Mouse (Mus musculus) MEL (cell line): ENCODE data around the gene Bex3. TPM values are rescaled to one million over a fixed set of nuclear protein-coding genes. Genes with fewer than 3 reads are reported as not detected.
A peak's percentile ranks its signal among the peaks of the same experiment; 100 is the strongest.
"Not testable (repeated sequence)": the region's sequence is repeated elsewhere in the genome, so short reads cannot be mapped to it uniquely, and the experiment has no call there.

Source experiments
- DNase-seq: peaks from one replicate; pipeline ENCODE4 v3.0.0; 2011; ENCODE audit warnings: low read depth, low spot score
- H3K27ac ChIP-seq: 2 replicates; pipeline ENCODE4 v1.5.1; 2012; ENCODE audit warnings: low read depth, mild to moderate bottlenecking, control low read depth, low read length, moderate library complexity; ENCODE audit not compliant: control insufficient read depth
- H3K27me3 ChIP-seq, 2 experiments: fragments of 150-350 bp in 1 of 2; sonication (generic) in 1 of 2; 2 replicates each; pipeline ENCODE4 v1.6.1; 2012; ENCODE audit warnings: low read length in 2 of 2, mild to moderate bottlenecking in 2 of 2, improper control_type of control experiment in 1 of 2, moderate library complexity in 1 of 2; ENCODE audit not compliant: insufficient read depth in 2 of 2, control insufficient read depth in 1 of 2
- H3K36me3 ChIP-seq, 2 experiments: 2 replicates each; pipeline ENCODE4 v1.6.1; 2012 to 2014; ENCODE audit warnings: low read length in 2 of 2, improper control_type of control experiment in 1 of 2, inconsistent platforms in 1 of 2, mild to moderate bottlenecking in 1 of 2; ENCODE audit not compliant: insufficient read depth in 2 of 2, control insufficient read depth in 1 of 2
- H3K4me1 ChIP-seq, 2 experiments: fragments of 150-350 bp in 1 of 2; sonication (generic) in 1 of 2; 2 replicates each; pipeline ENCODE4 v1.6.1; 2012; ENCODE audit warnings: low read length in 2 of 2, improper control_type of control experiment in 1 of 2, mild to moderate bottlenecking in 1 of 2; ENCODE audit not compliant: insufficient read depth in 2 of 2, control insufficient read depth in 1 of 2
- H3K4me3 ChIP-seq, 2 experiments: fragments of 150-350 bp in 1 of 2; sonication (generic) in 1 of 2; 2 replicates each; pipeline ENCODE4 v1.5.1; 2012; ENCODE audit warnings: low read depth in 2 of 2, low read length in 2 of 2, mild to moderate bottlenecking in 2 of 2, moderate library complexity in 2 of 2, control low read depth in 1 of 2, improper control_type of control experiment in 1 of 2; ENCODE audit not compliant: control insufficient read depth in 1 of 2, insufficient read depth in 1 of 2
- H3K79me2 ChIP-seq: 2 replicates; pipeline ENCODE4 v1.6.1; 2012; ENCODE audit warnings: mild to moderate bottlenecking, low read length, moderate library complexity; ENCODE audit not compliant: control insufficient read depth, poor library complexity, insufficient read depth
- H3K9ac ChIP-seq: 2 replicates; pipeline ENCODE4 v1.6.1; 2012; ENCODE audit warnings: low read depth, mild to moderate bottlenecking, control low read depth, low read length, moderate library complexity; ENCODE audit not compliant: control insufficient read depth, poor library complexity, severe bottlenecking
- H3K9me3 ChIP-seq: fragments of 150-350 bp; sonication (generic); replicated peaks from 2 replicates; pipeline ENCODE4 v1.6.1; 2012; ENCODE audit warnings: mild to moderate bottlenecking, low read length, improper control_type of control experiment, moderate library complexity; ENCODE audit not compliant: insufficient read depth
- CHD1 ChIP-seq: IDR thresholded peaks from 2 replicates; pipeline ENCODE4 v1.6.1; 2012; ENCODE audit warnings: low read depth, mild to moderate bottlenecking, inconsistent platforms, low read length, improper control_type of control experiment
- CHD2 ChIP-seq: IDR thresholded peaks from 2 replicates; pipeline ENCODE4 v1.6.1; 2011; ENCODE audit warnings: low read length, improper control_type of control experiment
- CTCF ChIP-seq, 3 experiments: IDR thresholded peaks in 2 of 3; conservative IDR thresholded peaks in 1 of 3; 2 replicates each; pipeline ENCODE4 v1.5.1; 2011 to 2012; ENCODE audit warnings: low read length in 3 of 3, low read depth in 2 of 3, mild to moderate bottlenecking in 2 of 3, improper control_type of control experiment in 1 of 3, inconsistent platforms in 1 of 3, mixed read lengths in 1 of 3, moderate library complexity in 1 of 3; ENCODE audit not compliant: control insufficient read depth in 1 of 3, insufficient read depth in 1 of 3, poor library complexity in 1 of 3, severe bottlenecking in 1 of 3
- E2F4 ChIP-seq: IDR thresholded peaks from 2 replicates; pipeline ENCODE4 v1.6.1; 2011; ENCODE audit warnings: low read depth, low read length, improper control_type of control experiment, borderline replicate concordance
- GABPA ChIP-seq: IDR thresholded peaks from 2 replicates; pipeline ENCODE4 v1.6.1; 2012; ENCODE audit warnings: low read depth, mild to moderate bottlenecking, inconsistent platforms, low read length, improper control_type of control experiment, moderate library complexity
- MAZ ChIP-seq: IDR thresholded peaks from 2 replicates; pipeline ENCODE4 v1.6.1; 2012; ENCODE audit warnings: low read depth, mild to moderate bottlenecking, inconsistent platforms, low read length, improper control_type of control experiment
- MEF2A ChIP-seq: IDR thresholded peaks from 2 replicates; pipeline ENCODE4 v1.6.1; 2014; ENCODE audit warnings: low read depth, mild to moderate bottlenecking, inconsistent platforms, low read length, improper control_type of control experiment; ENCODE audit not compliant: poor library complexity, insufficient replicate concordance, severe bottlenecking; ENCODE audit errors: extremely low read depth
- MYB ChIP-seq: IDR thresholded peaks from 2 replicates; pipeline ENCODE4 v1.6.1; 2011; ENCODE audit warnings: mild to moderate bottlenecking, low read depth, low read length, improper control_type of control experiment
- NELFE ChIP-seq: IDR thresholded peaks from 2 replicates; pipeline ENCODE4 v1.6.1; 2011; ENCODE audit warnings: low read depth, low read length, improper control_type of control experiment
- NRF1 ChIP-seq: IDR thresholded peaks from 2 replicates; pipeline ENCODE4 v1.6.1; 2014; ENCODE audit warnings: low read depth, mild to moderate bottlenecking, inconsistent platforms, low read length, improper control_type of control experiment, moderate library complexity; ENCODE audit not compliant: poor library complexity, insufficient read depth, severe bottlenecking
- POLR2AphosphoS5 ChIP-seq: IDR thresholded peaks from 2 replicates; pipeline ENCODE4 v1.6.1; 2012; ENCODE audit warnings: low read depth, borderline replicate concordance, mild to moderate bottlenecking, inconsistent platforms, low read length, moderate library complexity, mixed read lengths
- SIN3A ChIP-seq: IDR thresholded peaks from 2 replicates; pipeline ENCODE4 v1.6.1; 2012; ENCODE audit warnings: low read length, improper control_type of control experiment, inconsistent platforms
- SMC3 ChIP-seq: IDR thresholded peaks from 2 replicates; pipeline ENCODE4 v1.6.1; 2011; ENCODE audit warnings: low read depth, low read length, improper control_type of control experiment
- UBTF ChIP-seq: IDR thresholded peaks from 2 replicates; pipeline ENCODE4 v1.6.1; 2012; ENCODE audit warnings: low read depth, mild to moderate bottlenecking, inconsistent platforms, low read length, improper control_type of control experiment, moderate library complexity, borderline replicate concordance; ENCODE audit not compliant: insufficient read depth
- ZNF384 ChIP-seq: IDR thresholded peaks from 2 replicates; pipeline ENCODE4 v1.6.1; 2012; ENCODE audit warnings: low read depth, mild to moderate bottlenecking, inconsistent platforms, low read length, improper control_type of control experiment
- polyA plus RNA-seq, 2 experiments: library from polyadenylated mRNA; stranded (reverse) in 1 of 2; unstranded in 1 of 2; fragments of >175 nt in 1 of 2; fragments of >200 nt in 1 of 2; gene quantifications; 2 replicates each; pipeline versions ENCODE4 v1.2.1 to v1.2.4; 2012; ENCODE audit warnings: low replicate concordance in 2 of 2, low read depth in 1 of 2; ENCODE audit not compliant: insufficient read length in 2 of 2, insufficient read depth in 1 of 2, missing spikeins in 1 of 2
- total RNA-seq: library from RNA; depleted of rRNA; stranded (reverse); fragments of 300-350 nt; gene quantifications from 2 replicates; pipeline ENCODE4 v1.2.3, GENCODE M21; 2012

Gene Bex3
- total and polyA plus RNA-seq, 3 experiments = 153 to 326 TPM; not detected in 1

DNA sequence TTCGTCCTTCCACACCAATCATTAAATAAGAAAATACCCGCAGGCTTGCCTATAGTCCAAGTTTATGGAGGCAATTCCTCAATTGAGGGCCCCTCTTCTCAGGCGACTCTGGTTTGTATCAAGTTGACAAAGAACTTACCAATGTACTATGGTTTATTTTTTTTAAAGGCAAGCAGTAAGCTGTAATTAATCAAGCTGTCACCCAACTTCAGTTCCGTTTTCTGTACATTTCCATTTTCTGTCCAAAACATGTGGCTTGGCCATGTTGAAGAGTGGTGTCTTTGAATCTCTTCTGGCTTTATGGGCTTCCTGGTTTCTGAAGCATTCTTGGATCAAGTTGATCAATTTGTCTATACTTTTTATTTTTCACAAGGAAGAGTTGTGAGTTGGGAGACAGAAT is 1.9 kb upstream of the Bex3 start:
- no peak for TF ChIP-seq MYB
- TF ChIP-seq MEF2A = no peak
- TF ChIP-seq SMC3 = no peak
- TF ChIP-seq SIN3A = no peak
- no peak for TF ChIP-seq CHD2
- no peak for TF ChIP-seq NELFE
- TF ChIP-seq MAZ = no peak
- TF ChIP-seq CHD1 = no peak
- TF ChIP-seq POLR2AphosphoS5 = no peak
- no peak for TF ChIP-seq NRF1
- TF ChIP-seq CTCF (IDR thresholded peaks at IDR 0.05 in 2 of 3, conservative IDR thresholded peaks at IDR 0.05 in 1 of 3; ENCODE audit: control insufficient read depth in 1 of 3, insufficient read depth in 1 of 3, low read depth in 2 of 3, low read length in 3 of 3, poor library complexity in 1 of 3, severe bottlenecking in 1 of 3) = no peak
- no peak for TF ChIP-seq ZNF384
- no peak for TF ChIP-seq E2F4
- TF ChIP-seq UBTF = no peak
- no peak for TF ChIP-seq GABPA
- Histone ChIP-seq H3K79me2 (no peaks in the 10 kb centered on the region), H3K27me3 (peaks cover 0 to 8% of the 10 kb centered on the region in 2 experiments; a peak in 2 of 4 replicates), H3K27ac (no peak overlapping the region), H3K9me3 (no peaks in the 10 kb centered on the region), H3K9ac (no peak overlapping the region), H3K36me3 (peaks cover 0 to 3% of the 10 kb centered on the region in 2 experiments; a peak in 1 of 4 replicates), H3K4me3 (no peak overlapping the region), H3K4me1 (peaks cover 0 to 8% of the 10 kb centered on the region in 2 experiments; a peak in 1 of 4 replicates)
- no peak for DNase-seq

DNA sequence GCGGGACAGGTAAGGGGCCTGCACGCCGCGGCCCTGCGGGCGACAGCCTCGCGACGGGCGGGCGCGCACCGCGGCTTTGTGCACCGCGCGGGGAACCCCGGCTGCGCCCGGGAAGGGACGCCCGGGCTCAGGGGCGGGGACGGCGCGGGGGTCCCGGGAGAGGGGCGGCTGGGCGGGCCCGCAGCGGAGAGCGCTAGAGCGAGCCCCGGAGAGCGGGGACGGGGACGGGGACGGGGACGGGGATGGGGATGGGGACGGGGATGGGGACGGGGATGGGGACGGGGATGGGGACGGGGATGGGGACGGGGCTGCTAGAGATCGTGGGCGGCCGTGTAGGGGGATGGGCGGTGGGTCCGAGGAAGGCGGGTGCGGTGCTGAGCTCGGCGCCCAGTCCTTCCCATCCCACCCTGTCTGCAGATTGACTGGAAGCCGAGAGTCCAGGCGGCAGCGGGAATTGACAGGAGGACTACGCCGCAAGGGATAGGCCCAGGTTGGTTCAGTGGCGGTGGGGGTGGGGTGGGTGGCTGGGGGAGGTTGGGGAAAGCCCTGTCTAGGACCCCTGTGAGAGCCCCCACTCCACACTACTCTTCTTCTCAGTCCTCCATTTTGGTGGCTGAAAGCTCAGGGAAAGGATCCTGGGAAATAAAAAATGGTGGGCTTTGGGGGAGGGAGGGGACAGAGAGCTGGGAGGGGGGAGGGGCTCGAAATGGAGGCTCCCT is 499 bp downstream of the Bex3 start:
- Histone ChIP-seq H3K9ac (peak overlapping the region; percentile 49; the same call in 1 of the 2 replicates), H3K4me3 (peak overlapping the region; percentile 48 to 52; a peak in 3 of 4 replicates), H3K4me1 (peaks cover 0 to 11% of the 10 kb centered on the region in 2 experiments; a peak in 1 of 4 replicates)
- not testable (repeated sequence) for H3K27ac ChIP-seq, H3K36me3 ChIP-seq, H3K27me3 ChIP-seq, H3K9me3 ChIP-seq, H3K79me2 ChIP-seq
- DNase-seq = peak; percentile 24
